Mouse (Mus musculus): ENCODE measurements around the gene Rarres1. TPM values are rescaled to one million over a fixed set of nuclear protein-coding genes. Genes with fewer than 3 reads are reported as not detected.

The Rarres1 gene
- total RNA-seq (2021) (under 1 TPM; 0.20 to 0.93 TPM), polyA plus RNA-seq (2012; rRNA removed) (2.1 and 5.4 TPM in 2 replicates)
- long read RNA-seq, partial matches to known transcripts: 0 of 3 reads
- long read RNA-seq, other reads (novel, unspliced or antisense): 0 of 3 reads

DNA sequence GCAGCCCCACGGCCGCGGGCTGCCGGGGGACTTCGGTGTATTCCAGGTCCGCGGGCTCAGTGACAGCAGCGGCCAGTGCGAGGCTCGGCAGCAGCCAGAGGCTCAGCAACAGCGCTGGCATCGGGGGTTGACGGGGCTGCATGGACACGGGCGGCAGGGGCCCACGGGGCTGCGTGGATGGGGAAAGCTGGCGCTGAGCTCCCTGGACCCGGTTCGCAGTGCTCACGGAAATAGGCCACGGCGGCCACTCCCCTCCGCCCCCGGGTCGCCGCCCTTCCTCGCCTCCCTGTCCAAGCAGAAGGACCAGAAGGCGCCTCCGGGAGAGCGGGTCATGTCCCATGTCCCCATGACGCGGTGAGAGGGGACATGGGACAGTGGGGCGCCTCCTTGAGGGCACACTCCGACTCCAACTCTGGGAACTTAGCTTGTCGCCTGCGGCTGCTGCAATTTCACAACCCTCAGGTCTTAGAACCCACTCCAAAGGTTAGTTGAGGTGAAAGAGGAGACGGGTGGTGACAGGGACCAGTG lies at the start of gene Rarres1:
TSS of gene Rarres1 (minus strand) at position 250 of the 528 bp plus-strand sequence.
- DNase-seq: peak; percentile 37

DNA sequence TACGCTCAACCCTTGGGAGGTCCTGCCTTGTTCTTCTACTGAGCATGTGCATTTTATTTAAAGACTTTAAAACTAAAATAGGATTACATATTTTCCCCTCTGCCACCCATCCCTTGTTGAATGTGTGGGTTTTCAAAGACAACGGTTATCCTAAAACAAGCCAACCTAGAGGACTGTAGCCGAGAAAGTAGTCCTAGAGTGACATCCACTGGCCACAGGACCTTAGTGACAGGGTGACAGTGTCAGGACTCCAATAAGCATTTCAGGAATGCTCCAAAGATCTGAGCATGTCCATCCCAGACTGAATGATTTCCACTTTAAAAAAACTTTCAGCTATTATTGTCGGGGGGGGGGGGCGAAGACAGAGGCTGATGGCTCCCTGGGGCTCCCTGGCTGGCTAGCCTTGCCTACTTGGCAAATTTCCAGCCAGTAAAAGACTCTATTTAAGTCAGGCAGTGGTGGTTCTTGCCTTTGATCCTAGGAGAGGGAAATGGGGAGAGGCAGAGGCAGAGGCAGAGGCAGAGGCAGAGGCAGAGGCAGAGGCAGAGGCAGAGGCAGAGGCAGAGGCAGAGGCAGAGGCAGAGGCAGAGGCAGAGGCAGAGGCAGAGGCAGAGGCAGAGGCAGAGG lies 49.5 kb upstream of the Rarres1 start:
- DNase-seq: no peak

DNA sequence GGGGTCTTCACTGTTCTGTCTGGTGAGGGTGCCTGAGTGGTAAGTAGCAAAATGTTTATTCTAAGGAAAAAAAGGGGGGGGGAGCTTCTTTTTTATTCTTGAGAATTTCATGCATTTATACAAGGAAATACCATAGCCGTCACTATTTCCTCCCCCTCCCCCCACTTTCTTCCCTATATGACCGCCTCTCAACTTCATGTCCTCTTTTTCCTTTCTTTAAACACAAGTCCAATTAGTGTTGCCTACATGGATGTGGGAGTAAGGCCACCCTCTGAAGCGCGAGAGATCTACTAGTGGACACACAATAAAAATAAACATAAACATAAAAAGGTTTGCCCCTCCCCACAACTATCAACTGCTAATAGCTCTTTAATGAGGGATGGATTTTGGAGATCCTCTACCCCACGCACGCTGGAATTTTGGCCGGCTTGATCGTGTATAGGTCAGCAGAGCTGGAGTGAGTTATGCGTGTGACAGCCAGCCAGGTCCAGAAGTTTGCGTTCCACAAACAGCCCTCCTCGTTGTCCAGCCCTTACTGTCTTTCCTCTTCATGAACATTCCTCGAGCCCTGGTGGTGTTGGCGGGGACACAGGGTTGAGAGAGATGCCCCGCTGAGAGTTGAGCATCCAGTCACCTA lies 42.5 kb upstream of the Rarres1 start:
- DNase-seq: no peak

DNA sequence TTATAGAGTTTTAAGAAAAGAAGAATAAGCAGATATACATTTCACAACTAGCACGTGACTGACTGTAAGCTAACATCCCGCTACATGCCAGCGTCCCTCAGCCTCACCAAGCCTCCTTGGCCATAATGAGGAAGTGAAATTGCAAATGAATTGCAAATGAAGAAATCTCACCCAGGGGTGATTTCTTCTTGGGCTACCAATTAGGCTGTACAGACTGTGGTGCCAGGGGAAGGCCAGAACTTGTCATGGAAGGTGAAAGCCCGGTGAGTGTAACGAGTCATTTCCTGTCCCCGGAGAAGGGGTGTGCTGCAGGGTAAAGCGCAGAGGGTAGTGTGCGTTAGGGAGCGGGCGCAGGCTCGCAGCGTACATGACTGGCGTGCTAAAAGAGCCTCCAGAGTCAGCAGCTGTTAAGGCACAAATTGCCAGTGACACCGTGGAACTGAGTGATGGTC lies 41.9 kb upstream of the Rarres1 start:
- DNase-seq: no peak

DNA sequence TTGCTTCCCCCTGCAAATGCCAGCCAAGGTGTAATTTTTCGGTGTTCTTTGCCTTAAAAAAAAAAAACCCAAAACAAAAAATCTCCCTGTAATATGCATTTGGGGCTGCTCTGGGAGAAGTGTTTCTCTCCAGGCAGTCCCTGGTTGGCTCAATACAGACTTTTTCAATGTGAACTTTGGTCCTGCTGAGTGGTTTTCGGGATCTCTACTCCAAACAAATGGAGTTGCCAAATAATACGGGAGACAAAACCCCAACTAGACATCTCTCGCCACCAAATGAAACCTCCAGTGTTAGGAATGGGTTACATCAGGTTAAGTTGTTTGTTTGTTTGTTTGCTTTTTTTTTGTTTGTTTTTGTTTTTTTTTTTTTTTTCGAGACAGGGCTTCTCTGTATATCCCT lies 39.9 kb upstream of the Rarres1 start:
- DNase-seq: no peak

DNA sequence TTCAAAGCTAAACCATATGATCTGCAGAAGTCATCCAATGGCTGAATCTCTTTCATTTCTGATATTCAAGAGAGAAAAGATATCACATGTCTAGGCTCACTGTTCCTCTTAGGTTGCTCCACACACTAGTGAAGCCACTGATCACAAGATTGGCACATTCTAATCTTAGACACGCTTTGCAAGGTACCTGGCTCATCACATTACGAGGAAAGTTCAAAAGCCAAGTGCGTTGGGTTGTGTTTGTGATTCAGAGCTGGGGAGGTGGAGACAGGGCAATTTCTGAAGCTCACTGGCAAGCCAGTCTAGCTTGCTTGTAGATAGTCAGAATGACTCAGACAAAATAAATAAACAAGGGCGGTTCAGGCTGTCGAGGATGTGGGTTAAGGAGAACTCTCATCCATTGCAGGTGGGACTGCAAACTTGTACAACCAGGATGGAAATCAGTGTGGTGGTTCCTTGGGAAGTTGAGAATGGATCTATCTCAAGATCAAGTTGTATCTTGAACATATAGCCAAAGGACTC lies 38.7 kb upstream of the Rarres1 start:
- DNase-seq: no peak

DNA sequence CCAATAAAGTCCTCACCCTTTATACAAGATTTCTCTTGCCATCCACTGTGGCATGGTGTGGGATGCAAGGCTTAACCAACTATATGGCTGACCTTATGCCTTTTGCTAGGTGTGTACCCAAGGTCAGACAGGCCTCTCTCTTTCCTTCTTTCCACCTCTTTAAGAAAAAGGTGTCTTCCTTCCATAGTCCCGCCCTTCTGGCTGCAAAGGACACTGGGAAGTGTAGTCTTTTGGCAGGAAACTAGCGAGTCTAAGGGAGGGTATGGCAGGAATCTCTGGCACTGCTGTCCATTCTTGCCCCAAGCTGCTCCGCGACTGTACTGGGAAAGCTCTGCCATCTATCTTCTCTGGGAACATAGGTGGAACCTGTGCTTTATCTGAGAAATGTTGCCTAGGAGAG lies 38.0 kb upstream of the Rarres1 start:
- no peak for DNase-seq

DNA sequence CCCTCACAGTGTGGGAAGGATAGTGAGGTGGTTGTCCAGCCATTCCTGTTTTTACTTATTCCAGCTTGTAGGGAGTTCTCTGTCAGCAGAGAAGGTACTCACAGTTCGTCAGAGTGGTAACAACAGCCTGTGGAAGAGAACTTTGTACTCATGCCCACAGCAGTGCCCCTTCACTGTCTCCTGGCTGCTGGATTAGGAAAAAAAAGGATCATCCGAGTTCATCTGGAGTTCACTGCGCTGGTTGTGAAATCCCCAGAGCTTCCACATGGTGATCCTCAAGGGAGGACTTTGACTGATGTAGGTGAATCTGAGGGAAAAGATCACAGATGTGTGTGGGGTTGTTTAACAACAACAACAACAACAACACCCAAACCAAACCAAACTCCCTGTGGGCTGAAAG lies 35.9 kb upstream of the Rarres1 start:
- DNase-seq: no peak

DNA sequence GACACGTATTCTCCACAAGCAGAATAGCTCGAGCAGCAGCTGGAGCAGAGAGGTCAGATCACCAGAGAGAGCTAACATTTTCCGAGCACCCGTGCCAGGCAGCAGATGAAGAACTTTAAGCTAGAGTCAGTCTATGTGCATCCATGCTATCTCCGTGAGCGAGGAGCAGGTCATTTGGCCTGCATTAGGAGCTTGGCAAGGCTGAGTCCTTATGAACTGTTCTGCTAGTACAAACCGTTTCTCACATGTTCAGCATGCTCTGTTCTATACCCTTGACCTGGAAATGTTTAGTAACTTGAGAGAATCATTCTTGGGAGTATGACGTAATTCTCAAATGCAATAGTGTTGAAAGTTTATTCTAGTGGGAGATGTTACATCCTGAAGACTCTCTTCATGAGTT lies 28.3 kb upstream of the Rarres1 start:
- DNase-seq: peak; percentile 21

DNA sequence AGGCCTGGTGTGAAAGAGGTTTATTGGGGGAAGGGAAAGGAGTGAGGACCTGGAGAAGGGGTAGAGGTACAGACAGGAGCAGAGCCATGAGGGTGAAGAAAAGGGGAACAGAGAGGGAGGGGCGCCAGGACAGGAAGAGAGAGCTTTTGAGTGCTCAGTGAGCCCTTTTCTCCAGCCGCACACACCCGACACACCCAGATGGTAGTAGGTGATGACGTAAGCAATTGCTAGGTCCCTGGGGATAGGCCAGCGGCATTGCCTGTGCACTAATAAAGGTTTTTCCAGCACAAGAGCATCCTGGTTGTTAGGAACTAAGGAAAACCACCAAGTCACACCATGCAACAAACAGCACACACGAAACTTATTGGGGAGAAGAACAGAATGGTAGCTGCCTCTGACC lies 9.4 kb upstream of the Rarres1 start:
- DNase-seq: no peak

DNA sequence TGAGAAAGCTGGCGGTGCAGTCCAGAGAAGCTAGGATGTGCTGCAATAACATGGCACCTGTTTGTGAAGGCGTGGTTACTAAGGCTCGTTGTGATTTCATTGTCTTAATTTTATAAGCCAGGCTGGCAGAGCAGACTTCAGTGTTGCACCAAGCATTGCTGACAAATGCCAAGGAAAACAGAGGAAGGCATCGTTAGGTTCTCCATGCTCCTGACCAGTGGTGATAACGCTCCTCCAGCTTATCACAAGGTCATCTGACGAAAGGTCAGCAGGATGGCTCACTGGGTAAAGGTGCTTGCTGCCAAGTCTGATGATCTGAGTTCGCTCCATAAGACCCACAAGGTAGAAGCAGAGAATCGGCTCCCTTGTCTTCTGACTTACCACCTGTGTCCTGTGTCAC lies 7.4 kb upstream of the Rarres1 start:
- DNase-seq: peak; percentile 13

DNA sequence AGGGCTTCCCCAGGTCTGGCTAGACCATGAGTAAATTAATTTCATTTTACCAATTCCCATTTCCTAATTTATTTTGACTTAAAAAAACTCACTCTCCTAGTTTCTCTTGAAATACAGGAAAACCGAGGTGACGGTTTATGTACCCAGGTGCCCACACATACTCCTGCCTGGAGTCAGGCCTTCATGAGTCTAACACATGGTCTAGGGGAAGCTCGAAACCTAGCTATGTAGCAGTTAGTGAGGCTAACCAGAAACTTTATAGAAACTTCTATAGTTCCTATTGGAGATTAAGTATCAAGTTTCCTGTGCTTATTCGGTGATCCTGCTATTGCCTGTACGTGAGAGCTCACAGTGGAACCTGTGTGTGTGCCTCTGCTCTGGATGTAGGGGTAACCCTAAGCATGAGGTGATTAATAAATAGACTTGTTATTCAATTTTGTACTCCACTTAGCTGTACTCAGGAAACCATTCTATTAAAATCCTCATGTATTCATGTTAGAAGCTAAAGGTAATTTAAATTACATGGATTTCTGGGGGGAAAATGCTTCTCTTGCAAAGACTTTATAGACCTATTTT lies 5.3 kb upstream of the Rarres1 start:
- no peak for DNase-seq

DNA sequence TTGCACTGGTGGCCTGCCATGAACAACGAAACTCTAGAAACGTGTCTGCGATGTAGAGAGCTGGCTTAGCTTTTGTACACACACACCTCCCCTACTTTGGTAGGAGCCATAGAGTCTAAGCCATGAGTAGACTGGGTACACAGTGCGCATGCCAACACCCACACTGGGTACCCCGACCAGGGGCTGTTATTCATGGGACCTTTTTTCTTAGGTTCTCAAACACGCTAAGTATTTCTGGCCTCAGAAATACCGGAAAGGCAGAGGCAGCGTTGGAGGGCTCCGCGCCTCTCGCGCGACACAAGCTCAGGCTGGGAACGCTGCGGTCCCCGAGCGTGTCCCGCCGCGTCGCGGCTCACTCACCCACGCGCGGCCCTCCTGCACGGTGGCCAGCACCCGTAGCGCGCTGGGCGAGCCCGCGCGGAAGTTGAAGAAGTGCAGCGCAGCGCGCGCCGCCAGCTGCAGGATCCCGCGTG lies 486 bp downstream of the Rarres1 start:
- peak; percentile 28 for DNase-seq

DNA sequence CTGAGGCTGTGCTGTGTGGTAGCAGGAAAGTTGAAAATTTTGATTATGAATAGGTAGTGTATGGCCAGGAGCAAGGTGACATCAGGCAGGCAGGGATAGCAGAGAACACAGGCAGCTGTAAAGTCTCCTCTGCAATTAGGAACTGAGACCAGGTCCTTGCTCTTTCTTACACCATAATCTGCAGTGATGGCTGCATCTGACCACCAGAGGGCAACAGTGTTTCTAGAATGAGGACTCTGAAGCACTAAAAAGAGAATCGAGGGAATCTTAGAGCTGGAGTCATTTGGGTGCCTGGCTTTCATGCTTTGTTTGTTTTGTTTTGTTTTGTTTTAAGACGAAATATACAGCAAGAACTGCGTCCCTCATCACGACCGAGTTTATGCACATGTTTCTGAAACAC lies 2.5 kb downstream of the Rarres1 start:
- peak; percentile 65 for DNase-seq

DNA sequence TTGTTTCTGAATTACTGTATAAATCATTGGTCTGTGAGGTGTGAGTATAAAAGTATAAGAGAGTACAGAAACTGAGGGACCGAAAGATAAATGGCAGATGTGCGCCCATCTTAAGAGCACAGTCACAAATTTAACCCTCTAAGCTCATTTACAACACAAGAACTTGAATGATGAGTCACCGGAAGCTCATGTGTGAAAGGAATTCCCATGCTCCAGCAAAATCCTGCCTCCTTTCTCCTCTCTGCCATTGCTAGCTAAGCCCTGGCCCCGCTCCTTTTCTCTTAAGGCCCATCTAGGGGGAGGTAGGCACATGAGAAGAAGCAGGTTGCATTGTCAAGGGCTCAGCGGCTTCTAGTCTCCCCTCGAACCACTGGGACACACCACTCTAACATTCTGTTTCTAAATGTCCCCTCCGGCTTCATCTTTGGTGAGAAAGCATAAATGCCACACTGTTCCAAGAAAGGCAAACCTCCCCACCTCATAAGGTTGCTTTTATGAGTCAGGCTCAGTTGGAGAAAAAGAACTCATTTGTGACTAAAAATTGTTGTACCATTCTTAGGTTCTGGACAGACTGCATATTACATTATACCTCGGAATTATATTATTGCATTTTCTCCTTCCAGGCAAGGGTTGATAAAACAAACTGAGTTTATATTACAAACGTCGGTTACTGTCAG lies 7.0 kb downstream of the Rarres1 start:
- no peak for DNase-seq

DNA sequence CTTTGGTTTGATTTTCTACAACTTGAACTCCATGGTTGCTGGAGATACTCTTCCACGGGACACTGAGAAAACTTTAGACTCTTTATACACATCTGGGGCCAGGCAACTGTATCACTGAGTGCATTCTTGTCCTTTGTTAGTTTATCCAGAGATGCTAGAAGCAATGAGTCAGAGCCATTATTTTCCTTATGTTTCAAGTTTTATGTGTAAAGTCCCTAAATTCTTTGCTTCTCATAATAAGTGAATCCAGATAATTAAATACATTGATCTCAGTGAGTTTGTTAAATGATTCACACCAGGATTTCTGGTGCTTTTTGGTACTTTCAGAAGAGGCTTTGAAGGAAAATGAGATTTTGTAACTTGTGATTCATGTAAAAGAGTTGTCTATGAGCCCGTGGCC lies 10.0 kb downstream of the Rarres1 start:
- no peak for DNase-seq

DNA sequence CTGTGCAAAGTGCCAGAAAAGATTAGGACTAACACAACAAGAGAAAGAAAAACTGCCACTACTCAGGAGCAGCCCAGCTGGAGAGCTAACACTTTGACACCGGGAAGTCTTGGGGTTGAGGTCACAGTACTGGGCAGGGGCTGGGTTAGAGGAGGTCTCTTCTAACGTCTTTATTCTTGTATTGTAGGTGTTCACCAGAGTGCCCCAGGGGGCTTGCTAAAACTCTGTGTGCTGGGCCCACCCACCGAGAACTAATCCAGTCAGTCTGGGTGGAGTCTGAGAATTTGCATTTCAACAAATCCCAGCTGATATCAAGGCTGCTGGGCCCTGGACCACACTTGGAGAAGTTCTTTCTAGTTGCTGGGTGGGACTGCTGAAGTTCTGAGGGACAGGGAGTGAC lies 11.4 kb downstream of the Rarres1 start:
- DNase-seq: no peak

DNA sequence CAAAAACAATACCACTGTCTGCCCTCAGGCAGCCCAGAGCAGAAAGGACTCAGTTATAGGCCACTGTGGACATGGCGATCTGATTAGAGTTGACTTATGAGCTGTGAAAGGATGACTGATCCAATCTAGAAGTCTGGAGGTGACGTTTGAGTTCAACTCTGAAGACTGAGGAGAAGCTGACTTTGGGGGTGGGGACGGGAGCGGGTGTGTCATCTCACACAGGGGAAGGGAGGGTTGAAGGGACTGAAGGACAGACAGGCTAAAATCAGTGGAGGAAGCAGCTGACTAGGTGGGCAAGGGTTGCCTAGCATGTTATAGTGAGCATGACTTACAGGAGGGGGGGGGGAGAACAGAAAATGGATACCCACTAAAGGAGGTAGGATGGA lies 15.9 kb downstream of the Rarres1 start:
- no peak for DNase-seq

DNA sequence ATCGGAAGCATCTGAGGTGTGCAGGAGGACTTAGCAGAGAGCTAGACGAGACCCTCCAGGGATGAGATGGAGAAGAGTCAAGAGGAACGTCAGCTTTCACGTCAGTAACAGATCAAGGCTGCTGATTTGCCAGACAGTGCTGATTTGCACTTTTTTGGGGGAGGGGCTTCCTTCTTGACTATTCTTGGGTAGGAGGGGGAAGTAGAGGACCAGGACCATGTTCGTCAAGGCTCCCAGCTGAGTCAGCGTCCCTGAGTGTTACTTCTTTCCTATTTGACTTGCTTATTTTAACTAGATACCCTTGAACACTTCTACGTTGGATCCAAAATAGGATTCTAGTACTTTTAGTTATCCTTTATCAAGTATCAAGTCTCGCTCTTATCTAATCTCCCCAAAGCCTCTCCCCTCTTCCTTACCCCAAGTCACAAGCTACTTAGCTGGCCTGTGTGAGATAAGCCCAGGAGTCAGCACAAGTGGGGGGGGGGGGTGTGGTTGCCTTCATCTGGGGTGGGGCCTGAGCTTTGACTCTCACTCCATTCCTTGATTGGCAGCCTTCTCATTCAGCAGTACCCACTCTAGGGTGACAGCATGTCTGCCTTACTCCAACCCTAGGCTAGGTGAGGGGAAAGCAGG lies 16.4 kb downstream of the Rarres1 start:
- no peak for DNase-seq

DNA sequence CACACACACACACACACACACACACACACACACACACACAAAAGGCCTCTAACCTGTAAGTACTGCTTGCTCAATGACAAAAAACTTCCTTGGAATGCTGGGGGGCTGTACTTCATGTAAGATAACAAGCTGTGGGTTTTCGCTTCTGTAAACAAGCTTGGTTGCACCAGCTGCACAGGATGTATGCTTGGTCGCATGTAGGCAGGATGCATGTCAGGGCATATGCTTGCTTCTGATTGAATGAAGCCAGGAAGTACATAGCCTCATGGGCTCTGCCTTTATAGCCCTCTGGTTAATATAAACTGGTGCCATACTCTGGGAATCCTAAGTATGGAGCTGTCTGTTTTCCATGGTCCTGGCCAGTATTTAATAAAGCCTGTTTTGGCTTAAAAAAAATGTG lies 17.3 kb downstream of the Rarres1 start:
- no peak for DNase-seq

DNA sequence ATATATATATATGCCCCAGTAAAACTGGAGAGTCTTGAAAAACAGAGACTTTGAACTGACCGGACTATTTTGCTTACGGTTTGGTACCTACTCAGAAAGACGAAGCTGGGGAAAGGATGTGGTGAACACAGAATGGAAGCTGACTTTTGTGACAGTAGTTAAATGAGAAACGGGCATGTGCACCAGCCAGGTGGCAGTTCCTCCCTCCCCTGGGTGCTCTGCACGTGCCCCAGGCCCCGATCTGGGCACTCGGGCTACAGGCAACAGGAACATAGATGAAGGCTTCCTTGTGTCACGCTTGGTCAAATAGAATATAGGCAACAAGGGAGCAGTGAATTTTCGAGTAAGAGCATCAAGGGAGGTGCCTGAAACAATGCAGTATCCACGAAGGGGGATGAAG lies 19.0 kb downstream of the Rarres1 start:
- DNase-seq: no peak

DNA sequence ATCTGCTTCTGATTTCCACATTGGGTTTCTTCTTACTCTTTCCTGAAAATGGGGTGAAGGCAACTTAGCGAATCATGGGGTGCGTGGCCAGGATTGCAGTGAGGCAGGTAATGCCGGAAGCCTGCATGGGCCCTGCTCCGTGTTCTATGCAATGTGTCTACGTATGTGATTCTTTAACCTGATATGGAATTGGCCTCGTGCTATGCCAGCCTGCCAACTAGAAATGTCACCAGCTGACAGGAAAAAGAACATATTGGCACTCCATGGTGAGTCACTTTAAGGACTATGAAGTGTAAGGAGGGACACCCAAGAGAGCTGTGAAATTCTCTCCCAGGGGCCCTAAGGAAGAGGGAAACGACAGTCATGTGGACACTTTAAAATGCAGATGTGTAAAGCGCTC lies 22.2 kb downstream of the Rarres1 start:
- no peak for DNase-seq

Data from adrenal gland, adult 2 months (tissue).